Mouse (Mus musculus): ENCODE data around the gene Vmn1r184.
"Not testable (repeated sequence)": the region's sequence is repeated elsewhere in the genome, so short reads cannot be mapped to it uniquely, and the experiment has no call there.

The Vmn1r184 gene

DNA sequence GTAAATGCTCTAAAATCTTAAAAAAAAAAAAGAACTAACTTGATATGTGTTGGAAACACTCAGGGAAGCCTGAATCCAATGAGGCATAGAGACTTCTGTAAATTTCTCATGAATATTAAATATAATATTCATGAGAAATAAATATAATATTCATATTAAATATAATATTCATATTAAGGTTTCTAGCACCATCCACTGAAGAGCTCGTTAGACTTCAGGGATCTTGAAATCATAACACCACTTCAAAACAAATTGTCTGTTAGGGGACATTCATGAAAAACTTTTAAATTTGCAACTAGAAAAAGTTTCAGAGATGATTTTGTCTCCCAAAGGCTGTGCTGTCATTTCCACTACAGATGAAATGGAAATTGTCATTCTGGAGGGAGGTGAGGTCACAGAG is at the start of gene Vmn1r184:
TSS of gene Vmn1r184 (plus strand) at position 301 of the 400 bp plus-strand sequence.
- DNase-seq (ENCODE audit: low read depth): not testable (repeated sequence)

DNA sequence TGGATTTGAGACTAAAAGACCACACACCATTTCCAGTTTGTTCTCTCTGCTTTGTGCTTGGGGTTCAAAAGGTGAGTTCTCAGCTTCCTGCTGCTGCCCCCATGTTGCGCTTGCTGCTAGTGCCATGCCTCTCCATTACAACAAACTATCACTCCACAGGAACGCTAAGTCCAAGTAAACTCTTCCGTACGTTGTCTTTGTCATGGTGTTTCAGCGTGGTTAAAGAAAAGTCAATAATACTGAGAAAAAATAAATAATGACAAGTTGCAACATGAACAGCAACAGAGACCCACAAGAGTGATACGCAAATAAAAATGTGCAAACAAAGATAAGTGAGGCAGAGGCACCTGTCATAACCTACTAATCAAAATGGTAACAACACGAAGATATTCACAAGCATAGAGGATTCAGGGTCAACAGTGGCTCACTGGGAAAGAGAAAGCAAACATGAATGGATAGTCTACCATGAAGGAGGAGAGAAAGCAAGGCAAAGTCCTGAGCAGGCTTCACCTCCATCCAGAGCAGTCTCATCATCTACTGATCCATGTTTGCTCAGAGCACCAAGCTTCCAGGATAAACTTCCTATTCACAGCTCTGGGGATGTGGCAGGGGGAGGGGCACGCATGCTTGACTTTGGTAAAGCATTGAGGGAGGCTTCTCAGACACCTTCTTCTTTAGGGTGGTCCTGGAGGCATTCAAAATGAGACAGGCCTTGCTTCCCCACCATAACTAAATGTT is 43.5 kb downstream of the Vmn1r184 start:
- not testable (repeated sequence) for DNase-seq (ENCODE audit: low read depth)

DNA sequence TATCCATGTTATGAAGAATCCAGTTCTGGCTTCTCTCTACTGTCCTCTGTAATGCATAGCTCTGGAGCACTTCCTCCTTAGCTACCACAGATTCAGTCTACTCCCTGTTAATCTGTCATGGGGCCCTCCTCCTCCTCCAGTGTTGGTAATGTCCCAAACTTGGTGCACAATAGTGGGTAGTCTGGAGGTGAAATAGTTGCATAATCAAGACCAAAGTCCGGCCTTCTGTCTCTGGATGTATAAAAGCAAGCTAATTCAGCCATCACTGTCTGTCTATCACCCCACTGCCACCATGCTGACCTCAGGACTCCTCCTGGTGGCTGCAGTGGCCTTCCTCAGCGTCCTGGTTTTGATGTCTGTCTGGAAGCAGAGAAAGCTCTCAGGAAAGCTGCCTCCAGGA is 46.8 kb downstream of the Vmn1r184 start, which contains the start of gene Cyp2a4:
TSS of gene Cyp2a4 (plus strand) at position 244 of the 400 bp plus-strand sequence.
- not testable (repeated sequence) for DNase-seq (ENCODE audit: low read depth)

DNA sequence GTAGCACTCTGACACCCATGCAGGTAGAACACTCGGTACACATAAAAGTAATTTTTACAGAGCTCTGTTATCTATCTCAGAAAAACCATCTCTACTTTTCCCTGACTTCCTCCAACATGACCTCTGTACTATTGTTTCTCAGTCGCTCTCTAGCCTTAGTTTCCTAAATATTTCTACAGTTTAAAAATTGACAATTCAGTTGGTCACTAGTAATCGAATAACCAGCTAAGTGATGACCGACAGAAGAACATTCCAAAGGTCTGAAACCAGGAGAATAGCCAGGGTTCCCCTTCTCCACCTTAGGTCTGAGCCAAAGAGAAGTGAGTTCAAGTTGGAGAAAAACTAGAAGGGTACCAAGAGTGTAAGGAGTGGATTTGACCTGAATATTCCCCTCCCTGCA is 51.7 kb downstream of the Vmn1r184 start:
- DNase-seq (ENCODE audit: low read depth): not testable (repeated sequence)

DNA sequence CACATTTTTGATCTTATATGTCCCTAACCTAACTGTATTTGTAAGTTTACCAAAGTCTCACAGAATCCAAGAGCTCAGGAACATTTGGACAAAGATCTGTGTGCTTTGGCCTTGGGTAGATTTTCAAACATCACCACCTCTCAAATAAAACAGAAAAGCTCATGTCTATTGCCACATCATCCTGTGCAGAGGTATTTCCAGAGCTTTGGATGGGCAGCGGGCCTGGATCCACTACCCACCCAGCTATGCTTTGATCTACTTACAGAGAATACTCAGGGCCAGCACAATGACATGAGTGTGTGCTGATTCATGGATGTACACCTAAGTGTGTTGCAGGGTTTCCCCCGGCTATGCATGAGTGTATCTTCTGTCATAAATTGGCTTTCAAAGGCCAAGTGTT is 55.1 kb downstream of the Vmn1r184 start:
- not testable (repeated sequence) for DNase-seq (ENCODE audit: low read depth)

DNA sequence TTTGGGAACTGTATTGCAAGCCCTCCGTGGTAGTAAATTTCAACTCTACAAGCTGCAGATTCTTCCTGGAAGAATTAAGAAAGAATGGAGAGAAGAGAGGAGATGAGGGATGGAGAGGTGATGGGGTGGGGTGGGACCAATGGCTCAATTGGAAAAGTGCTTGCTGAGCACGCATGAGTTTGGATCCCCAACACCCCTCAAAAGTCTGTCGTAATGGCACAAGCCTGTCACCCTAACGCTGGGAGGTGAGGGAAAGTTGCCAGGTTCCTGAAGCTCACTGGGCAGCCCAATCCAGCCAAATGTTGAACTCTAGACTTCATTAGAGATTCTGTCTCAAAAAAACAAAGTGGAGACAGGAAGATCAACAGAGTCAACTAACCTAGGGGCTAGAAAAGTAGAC is 55.7 kb downstream of the Vmn1r184 start:
- not testable (repeated sequence) for DNase-seq (ENCODE audit: low read depth)

Measured in c-Kit-positive CD71-positive TER-119-negative erythroid progenitor cells, embryonic 14.5 days (primary cell).